Mouse (Mus musculus) heart, embryonic 13.5 days (tissue): ENCODE measurements around the gene Ggta1. TPM values are rescaled to one million over a fixed set of nuclear protein-coding genes. Genes with fewer than 3 reads are reported as not detected.

Source experiments
- ATAC-seq: fragments of 200-750 bp; cut with Nextera tagmentation; 2 replicates; pipeline ENCODE4 v1.8.0; 2017; ENCODE audit warnings: moderate TSS enrichment; ENCODE audit not compliant: insufficient number of reproducible peaks, low FRiP score, low TSS enrichment; ENCODE audit errors: extremely low read depth
- H3K27ac ChIP-seq: fragments of 300-500 bp; sonication (generic); replicated peaks from 2 replicates; pipeline ENCODE4 v1.5.1; 2015; ENCODE audit warnings: moderate library complexity, mild to moderate bottlenecking, inconsistent platforms
- H3K27me3 ChIP-seq: fragments of 300-500 bp; sonication (generic); replicated peaks from 2 replicates; pipeline ENCODE4 v1.6.1; 2015; ENCODE audit warnings: mild to moderate bottlenecking, inconsistent platforms
- H3K36me3 ChIP-seq: fragments of 300-500 bp; sonication (generic); 2 replicates; pipeline ENCODE4 v1.6.1; 2015; ENCODE audit warnings: mild to moderate bottlenecking, inconsistent platforms
- H3K4me1 ChIP-seq: fragments of 300-500 bp; sonication (generic); 2 replicates; pipeline ENCODE4 v1.6.1; 2015; ENCODE audit warnings: inconsistent platforms
- H3K4me2 ChIP-seq: fragments of 300-500 bp; sonication (generic); 2 replicates; pipeline ENCODE4 v1.6.1; 2015; ENCODE audit warnings: inconsistent platforms, mild to moderate bottlenecking, moderate library complexity
- H3K4me3 ChIP-seq: fragments of 300-500 bp; sonication (generic); 2 replicates; pipeline ENCODE4 v1.5.1; 2015; ENCODE audit warnings: moderate library complexity, mild to moderate bottlenecking, inconsistent platforms
- H3K9ac ChIP-seq: fragments of 300-500 bp; sonication (generic); 2 replicates; pipeline ENCODE4 v1.6.1; 2015; ENCODE audit warnings: inconsistent platforms, mild to moderate bottlenecking, moderate library complexity
- H3K9me3 ChIP-seq: fragments of 300-500 bp; sonication (generic); 2 replicates; pipeline ENCODE4 v1.6.1; 2016; ENCODE audit warnings: inconsistent platforms
- WGBS: fragments of 180-500 bp; shearing (Covaris S2); methylation state at CpG from one replicate; pipeline ENCODE4 v1.1.7; 2015; ENCODE audit warnings: mixed read lengths; 5-methylcytosine and 5-hydroxymethylcytosine counted together
- polyA plus RNA-seq: library from polyadenylated mRNA; unstranded; fragments of >200 nt; fragmentation: Nextera tagmentation; extraction: Ambion mirVana; gene quantifications from 2 replicates; pipeline ENCODE4 v1.2.1, GENCODE M21; 2015

Gene Ggta1
- polyA plus RNA-seq, 1 experiment from 2014 or later, result 32.5 TPM

DNA sequence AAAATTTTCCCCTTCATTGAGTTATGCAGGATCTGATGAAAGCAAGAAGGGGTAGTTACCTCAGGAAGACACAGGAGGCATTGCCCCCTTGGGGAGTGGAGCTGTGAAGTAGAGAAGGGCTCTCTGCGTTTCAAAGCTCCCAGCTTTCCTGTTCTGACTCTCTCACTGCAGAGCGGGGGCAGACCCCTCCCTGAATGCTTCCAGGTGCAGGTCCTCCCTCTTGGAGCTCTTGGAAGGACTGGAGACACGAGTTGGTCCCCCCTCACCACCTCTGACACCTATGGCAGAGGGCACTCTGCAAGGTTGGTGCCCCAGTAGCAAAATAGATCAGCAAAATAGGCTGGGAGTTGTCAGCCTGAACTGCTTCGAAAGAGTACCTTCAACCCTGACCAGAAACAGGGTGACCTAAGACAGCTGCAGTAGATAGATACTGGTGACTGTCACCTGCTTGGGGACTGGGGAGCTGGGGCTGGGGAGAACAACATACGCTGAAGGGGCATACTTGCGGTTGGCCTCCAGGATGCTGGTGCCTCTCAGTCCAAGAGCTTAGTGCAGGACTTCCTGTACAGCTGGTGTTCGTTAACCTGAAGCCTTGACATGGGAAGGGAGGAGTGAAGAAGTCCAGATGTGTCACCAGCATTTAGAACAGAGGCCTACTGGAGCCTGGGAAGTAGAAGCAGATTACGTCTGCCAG is 40.8 kb upstream of the Ggta1 start:
- Histone ChIP-seq H3K27me3 (no peaks in the 10 kb centered on the region), H3K4me2 (peak overlapping the region; percentile 19), H3K4me1 (peaks cover 77% of the 10 kb centered on the region), H3K9ac (peak overlapping the region; percentile 58; the same call in 1 of the 2 replicates), H3K4me3 (no peak overlapping the region), H3K27ac (peak overlapping the region; percentile 94), H3K9me3 (0 out of 2 replicates have a peak, but pooled peaks cover 3% of the 10 kb centered on the region), H3K36me3 (no peaks in the 10 kb centered on the region)
- 22% methylated on average over 8 of the region's 8 CpGs for WGBS
- ATAC-seq, result peak; percentile 48; the same call in 1 of the 2 replicates

DNA sequence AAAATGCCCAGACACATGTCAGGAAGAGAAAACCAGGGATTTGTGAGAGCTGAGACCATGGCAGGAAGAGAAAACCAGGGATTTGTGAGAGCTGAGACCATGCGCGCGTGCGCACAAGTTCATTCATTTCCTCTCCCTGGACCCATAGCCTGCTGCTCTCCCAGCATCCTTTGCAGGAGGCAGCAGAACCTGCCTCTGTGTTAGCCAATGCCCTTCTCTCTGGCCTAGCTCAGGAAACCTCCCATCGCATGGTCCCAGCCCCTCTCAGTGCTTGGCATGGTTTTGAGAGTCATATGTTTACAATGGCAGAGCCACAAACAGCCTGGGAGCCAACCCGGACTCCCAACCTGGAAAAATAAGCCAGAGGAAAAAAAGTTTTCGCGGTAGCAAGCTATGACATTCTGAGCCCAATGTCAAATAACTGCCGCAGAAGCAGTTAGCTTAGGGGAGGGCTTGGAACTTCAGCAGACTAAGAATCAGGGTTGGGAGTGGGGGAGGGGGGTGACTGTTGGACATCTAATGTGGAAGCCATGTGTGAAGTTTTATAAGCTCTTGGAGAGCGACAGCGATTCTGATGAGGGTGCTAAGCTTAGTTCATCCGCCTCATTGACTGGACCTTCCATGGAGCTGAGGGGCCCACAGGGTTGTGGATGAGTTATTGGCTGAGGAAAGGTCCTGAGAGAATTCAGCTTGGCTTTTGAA is 40.1 kb upstream of the Ggta1 start:
- Histone ChIP-seq H3K9me3 (0 out of 2 replicates have a peak, but pooled peaks cover 3% of the 10 kb centered on the region), H3K27me3 (no peaks in the 10 kb centered on the region), H3K36me3 (no peaks in the 10 kb centered on the region), H3K27ac (peak overlapping the region; percentile 94), H3K4me3 (no peak overlapping the region), H3K4me1 (peaks cover 70% of the 10 kb centered on the region), H3K9ac (no peak overlapping the region), H3K4me2 (no peak overlapping the region)
- ATAC-seq, result no peak
- WGBS, result 65% methylated on average over 12 of the region's 12 CpGs

DNA sequence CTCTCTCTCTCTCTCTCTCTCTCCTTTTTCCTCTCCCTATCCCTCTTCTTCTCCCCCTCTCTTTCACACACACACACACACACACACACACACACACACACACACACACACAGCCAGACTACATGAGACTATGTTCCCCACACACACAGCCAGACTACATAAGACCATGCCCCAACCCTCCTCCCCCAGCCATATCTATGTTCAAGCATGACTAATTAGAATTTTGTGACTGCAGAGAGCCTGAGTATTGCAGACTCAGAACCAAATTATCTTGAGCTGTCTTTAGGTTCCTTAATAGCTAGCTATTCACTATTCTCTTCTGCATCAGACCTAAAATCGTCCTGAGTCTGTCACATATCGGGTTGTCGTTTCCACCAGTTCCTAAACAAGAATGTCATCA is 39.5 kb upstream of the Ggta1 start:
- H3K4me3 ChIP-seq, result no peak overlapping the region
- peak overlapping the region; percentile 94 for H3K27ac ChIP-seq
- H3K4me1 ChIP-seq, result peaks cover 64% of the 10 kb centered on the region
- H3K27me3 ChIP-seq, result no peaks in the 10 kb centered on the region
- no peaks in the 10 kb centered on the region for H3K36me3 ChIP-seq
- WGBS, result 77% methylated on average over 3 of the region's 3 CpGs
- H3K4me2 ChIP-seq, result no peak overlapping the region
- H3K9ac ChIP-seq, result no peak overlapping the region; the same call in 1 of the 2 replicates
- 0 out of 2 replicates have a peak, but pooled peaks cover 3% of the 10 kb centered on the region for H3K9me3 ChIP-seq
- ATAC-seq, result no peak

DNA sequence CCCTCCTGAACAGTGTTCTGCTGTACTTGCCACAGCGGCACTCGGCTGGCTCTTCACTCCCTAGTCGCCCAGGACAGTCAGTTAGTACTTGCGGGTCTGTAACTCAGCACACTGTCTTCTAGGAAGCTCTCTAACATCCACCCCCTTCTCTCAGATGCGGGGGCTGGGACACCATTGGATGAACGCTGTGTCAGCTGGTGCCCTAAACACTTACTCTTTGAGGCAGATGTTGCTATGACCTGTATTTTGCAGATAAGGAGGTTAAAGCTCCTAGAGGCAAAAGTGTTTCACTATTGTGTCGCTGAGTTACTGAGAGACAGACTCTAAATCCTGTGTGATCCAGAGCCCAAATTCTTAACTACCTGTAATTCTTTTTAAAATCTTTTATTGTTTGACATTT is 36.4 kb upstream of the Ggta1 start:
- no peak overlapping the region for H3K9ac ChIP-seq
- H3K4me1 ChIP-seq, result peaks cover 50% of the 10 kb centered on the region
- H3K27me3 ChIP-seq, result no peaks in the 10 kb centered on the region
- no peak overlapping the region for H3K4me3 ChIP-seq
- no peak overlapping the region for H3K4me2 ChIP-seq
- H3K27ac ChIP-seq, result no peak overlapping the region
- H3K36me3 ChIP-seq, result no peaks in the 10 kb centered on the region
- ATAC-seq, result no peak
- H3K9me3 ChIP-seq, result peaks cover 5% of the 10 kb centered on the region
- WGBS, result 49% methylated on average over 7 of the region's 7 CpGs

DNA sequence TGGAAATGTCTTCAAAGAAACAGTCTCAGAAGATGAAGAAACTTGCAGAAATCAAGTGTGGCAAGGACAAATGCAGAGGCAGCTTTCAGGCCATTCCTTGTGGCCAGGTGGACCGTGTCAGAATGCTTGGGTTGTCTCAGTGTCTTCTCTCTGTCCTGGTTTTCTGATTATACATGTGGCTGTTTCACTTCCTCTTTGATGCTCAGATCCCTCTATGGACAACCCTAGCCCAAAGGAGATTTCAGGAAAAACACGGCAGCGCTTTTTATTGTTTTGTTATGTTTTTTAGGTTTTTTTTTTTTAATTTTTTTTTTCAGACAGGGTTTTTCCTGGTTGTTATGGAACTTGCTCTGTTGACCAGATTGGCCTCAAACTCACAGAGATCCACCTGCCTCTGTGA is 35.9 kb upstream of the Ggta1 start:
- H3K4me3 ChIP-seq, result no peak overlapping the region
- peaks cover 5% of the 10 kb centered on the region for H3K9me3 ChIP-seq
- H3K4me2 ChIP-seq, result no peak overlapping the region
- WGBS, result 79% methylated on average over 3 of the region's 3 CpGs
- no peaks in the 10 kb centered on the region for H3K36me3 ChIP-seq
- ATAC-seq, result no peak
- H3K4me1 ChIP-seq, result peaks cover 45% of the 10 kb centered on the region
- no peak overlapping the region for H3K9ac ChIP-seq
- no peaks in the 10 kb centered on the region for H3K27me3 ChIP-seq
- no peak overlapping the region for H3K27ac ChIP-seq

DNA sequence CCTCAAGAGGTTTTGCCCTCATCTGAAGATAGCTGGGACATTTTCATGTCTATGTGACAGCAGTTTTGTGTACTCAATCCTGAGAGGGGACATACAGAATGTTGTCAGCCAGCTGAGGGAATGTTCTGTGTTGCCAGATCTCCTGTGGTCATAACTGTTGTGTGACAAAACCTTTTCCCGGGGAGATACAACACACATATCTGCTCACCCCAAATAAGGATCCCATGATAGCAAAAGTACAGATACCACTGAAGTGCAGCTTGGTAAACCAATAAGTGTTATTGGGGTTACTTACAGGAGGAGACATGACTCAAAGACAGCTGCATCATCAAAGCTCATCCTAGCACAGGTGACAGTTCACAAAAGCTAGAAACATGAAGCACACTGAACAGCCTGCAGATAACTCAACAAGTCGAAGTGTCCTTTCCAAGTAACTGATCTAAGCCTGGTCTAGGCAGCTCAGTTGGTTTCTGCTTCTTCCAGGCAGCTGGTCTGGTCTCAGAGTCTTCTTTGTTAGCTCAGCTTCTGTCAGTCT is 34.7 kb upstream of the Ggta1 start:
- no peak for ATAC-seq
- no peak overlapping the region for H3K27ac ChIP-seq
- no peak overlapping the region for H3K9ac ChIP-seq
- no peaks in the 10 kb centered on the region for H3K27me3 ChIP-seq
- no peak overlapping the region for H3K4me3 ChIP-seq
- H3K4me2 ChIP-seq, result no peak overlapping the region
- H3K36me3 ChIP-seq, result no peaks in the 10 kb centered on the region
- H3K4me1 ChIP-seq, result peaks cover 32% of the 10 kb centered on the region
- peaks cover 5% of the 10 kb centered on the region for H3K9me3 ChIP-seq
- 63% methylated on average over 2 of the region's 2 CpGs for WGBS

DNA sequence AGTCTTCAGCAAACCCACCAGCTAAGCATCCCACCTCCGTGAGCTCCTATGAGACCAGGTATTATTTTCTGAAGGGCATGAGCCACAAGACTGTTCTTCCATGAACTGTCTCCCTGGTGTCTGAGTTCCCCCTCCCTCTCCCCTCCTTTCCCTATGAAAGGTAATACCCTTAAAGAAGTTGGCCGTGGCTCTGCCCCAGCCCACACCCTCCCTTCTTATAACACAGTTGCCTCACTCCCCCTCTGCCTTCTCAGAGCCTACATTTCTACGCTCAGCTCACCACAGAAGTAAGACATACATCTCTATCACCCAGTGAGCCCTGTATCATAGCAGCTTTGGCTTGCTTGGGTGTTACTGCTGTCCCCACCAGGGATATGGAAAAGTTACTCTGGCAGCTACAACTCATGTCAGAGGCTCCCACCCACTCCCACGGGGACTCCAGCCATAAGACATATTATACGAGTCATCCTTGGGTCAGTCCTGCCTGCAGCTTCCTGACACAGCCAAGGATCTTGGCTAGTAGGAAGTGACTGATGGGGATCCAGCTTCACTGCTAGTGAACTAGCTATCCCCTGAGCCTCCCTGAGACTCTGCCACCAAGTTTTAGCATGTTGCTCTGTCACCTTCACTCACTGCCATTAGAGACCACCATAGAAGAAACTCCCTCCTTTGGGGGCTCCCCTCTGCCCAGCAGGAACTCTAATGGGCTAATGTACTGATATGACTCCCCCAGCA is 33.4 kb upstream of the Ggta1 start:
- Histone ChIP-seq H3K4me1 (peaks cover 21% of the 10 kb centered on the region), H3K9ac (no peak overlapping the region), H3K4me3 (no peak overlapping the region), H3K9me3 (peaks cover 5% of the 10 kb centered on the region), H3K27ac (peak overlapping the region; percentile 41; the same call in 1 of the 2 replicates), H3K4me2 (peak overlapping the region; percentile 2; the same call in 1 of the 2 replicates), H3K27me3 (no peaks in the 10 kb centered on the region), H3K36me3 (no peaks in the 10 kb centered on the region)
- 60% methylated on average over 5 of the region's 5 CpGs for WGBS
- no peak for ATAC-seq

DNA sequence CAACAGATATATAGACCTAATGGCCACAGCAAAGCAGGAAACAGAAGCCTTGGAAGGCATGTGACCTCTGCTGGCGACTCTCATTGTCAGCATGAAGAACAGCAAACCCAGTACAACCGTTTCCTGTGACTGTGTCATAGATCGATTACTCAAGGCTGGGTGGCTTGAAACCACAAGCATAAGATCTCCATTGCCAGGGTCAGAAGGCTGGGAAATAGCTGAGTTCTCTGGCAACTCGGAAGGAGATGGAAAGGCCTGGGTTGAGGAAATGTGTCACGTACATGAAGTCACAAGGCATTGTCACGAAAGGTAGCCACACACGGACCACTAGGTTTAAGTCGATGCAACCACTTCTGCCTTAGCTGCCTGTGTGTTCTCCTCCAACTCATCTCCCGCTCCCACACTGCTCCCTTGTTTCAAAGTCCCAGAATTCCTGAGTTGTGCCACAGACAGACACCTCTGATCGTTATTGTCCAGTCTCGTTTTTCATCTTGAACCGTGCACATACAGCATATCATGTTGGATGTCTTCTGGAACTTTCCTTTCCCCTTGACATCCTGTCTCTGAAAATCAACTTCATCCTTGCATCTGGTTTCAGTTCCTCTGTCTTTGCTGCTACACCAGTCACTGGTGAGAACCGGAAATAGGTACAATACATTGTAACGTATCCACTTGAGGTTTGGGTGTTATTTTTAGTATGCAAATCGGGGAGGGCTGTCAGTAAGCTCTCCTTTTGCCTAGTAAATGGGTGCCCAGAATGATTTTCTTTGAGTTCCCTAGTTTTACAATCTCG is 32.7 kb upstream of the Ggta1 start:
- peak overlapping the region; percentile 41; the same call in 1 of the 2 replicates for H3K27ac ChIP-seq

DNA sequence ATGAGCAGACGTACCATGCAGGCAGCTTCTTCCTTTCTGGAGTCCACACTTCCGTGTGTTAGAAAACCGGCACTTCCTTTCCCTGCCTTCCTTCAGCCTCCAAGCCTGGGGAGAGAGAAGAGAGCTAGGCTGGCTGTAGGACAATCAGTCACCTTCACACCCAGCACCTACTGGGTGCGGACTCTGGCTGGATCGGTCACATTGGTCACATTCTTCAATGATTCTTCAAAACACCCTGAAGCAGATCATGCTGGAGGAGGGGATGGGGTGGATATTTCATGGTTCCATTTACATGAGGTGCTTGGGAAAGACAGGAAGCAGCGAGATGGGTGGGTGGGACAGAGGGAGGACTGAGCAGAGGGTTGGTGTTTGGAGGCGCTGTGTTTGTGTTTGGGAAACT is 30.5 kb upstream of the Ggta1 start:
- ATAC-seq, result no peak
- Histone ChIP-seq H3K27ac (no peak overlapping the region), H3K4me3 (no peak overlapping the region), H3K9me3 (peaks cover 5% of the 10 kb centered on the region), H3K4me1 (peaks cover 25% of the 10 kb centered on the region), H3K27me3 (no peaks in the 10 kb centered on the region), H3K9ac (no peak overlapping the region), H3K36me3 (no peaks in the 10 kb centered on the region), H3K4me2 (no peak overlapping the region)
- 76% methylated on average over 7 of the region's 7 CpGs for WGBS

More for the DNA sequence above, 32.7 kb upstream of the Ggta1 start:
- H3K27me3 ChIP-seq, result no peaks in the 10 kb centered on the region
- ATAC-seq, result no peak
- H3K9me3 ChIP-seq, result peaks cover 5% of the 10 kb centered on the region
- peak overlapping the region; percentile 2; the same call in 1 of the 2 replicates for H3K4me2 ChIP-seq
- WGBS, result 64% methylated on average over 16 of the region's 16 CpGs
- no peak overlapping the region for H3K4me3 ChIP-seq
- peaks cover 23% of the 10 kb centered on the region for H3K4me1 ChIP-seq
- no peak overlapping the region for H3K9ac ChIP-seq
- no peaks in the 10 kb centered on the region for H3K36me3 ChIP-seq

DNA sequence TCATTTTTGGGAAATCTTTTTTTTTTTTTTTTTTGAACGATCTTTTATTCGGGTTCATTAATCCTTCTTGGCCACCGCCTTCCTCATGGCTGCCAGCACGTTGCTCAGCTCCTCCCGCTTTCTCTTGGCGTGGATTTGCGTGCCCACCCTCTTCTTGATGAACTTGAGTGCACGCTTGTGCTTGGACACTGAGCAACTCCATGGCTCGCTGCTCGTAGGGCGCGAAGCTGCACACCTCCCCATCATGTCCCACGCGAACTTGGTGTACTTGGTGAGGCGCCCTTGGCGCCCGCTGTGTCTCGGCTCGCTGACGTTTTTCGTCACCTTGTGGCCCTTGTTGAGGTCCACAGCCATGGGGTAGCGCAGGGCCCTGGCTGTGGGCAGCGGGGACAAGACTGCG is 28.1 kb upstream of the Ggta1 start:
- Histone ChIP-seq H3K4me1 (peaks cover 32% of the 10 kb centered on the region), H3K9ac (no peak overlapping the region), H3K27me3 (no peaks in the 10 kb centered on the region), H3K4me2 (no peak overlapping the region), H3K4me3 (no peak overlapping the region), H3K27ac (no peak overlapping the region), H3K36me3 (no peaks in the 10 kb centered on the region), H3K9me3 (peaks cover 5% of the 10 kb centered on the region)
- 86% methylated on average over 24 of the region's 24 CpGs for WGBS
- no peak for ATAC-seq
